Mouse (Mus musculus) layer of hippocampus, adult 9-11 months (tissue): ENCODE measurements at regions not wholly inside any gene's neighbourhood (a gene's known extent, or its start where the extent isn't known, plus 50 kb on each side); places are given as distances from the start of the nearest gene placed in this dataset.

Source experiments
- DNase-seq: peaks from one replicate; pipeline ENCODE4 v3.0.0; 2022

GRCm38 (mm10) chr11:114257061-114257460 lies 190.2 kb upstream of the Sdk2 start:
- DNase-seq: no peak

- DNase-seq: no peak
Measured at GRCm38 (mm10) chr11:114254344-114254743, 187.5 kb upstream of the Sdk2 start.

GRCm38 (mm10) chr11:114251614-114252013 lies 184.8 kb upstream of the Sdk2 start:
- no peak for DNase-seq

- DNase-seq: no peak
Measured at GRCm38 (mm10) chr11:114249215-114249614, 182.4 kb upstream of the Sdk2 start.

- DNase-seq: no peak
Measured at GRCm38 (mm10) chr11:114248261-114248898, 181.5 kb upstream of the Sdk2 start.

- DNase-seq: no peak
Measured at GRCm38 (mm10) chr11:114239311-114239803, 172.5 kb upstream of the Sdk2 start.

GRCm38 (mm10) chr11:114238801-114239200 lies 172.0 kb upstream of the Sdk2 start:
- DNase-seq: no peak

- no peak for DNase-seq
Measured at GRCm38 (mm10) chr11:114238316-114238715, 171.5 kb upstream of the Sdk2 start.

- no peak for DNase-seq
Measured at GRCm38 (mm10) chr11:114234542-114234910, 167.7 kb upstream of the Sdk2 start.

GRCm38 (mm10) chr11:114233636-114234541 lies 167.0 kb upstream of the Sdk2 start:
- no peak for DNase-seq

GRCm38 (mm10) chr11:114231841-114232240 lies 165.0 kb upstream of the Sdk2 start:
- no peak for DNase-seq

- DNase-seq: no peak
Measured at GRCm38 (mm10) chr11:114229763-114230162, 162.9 kb upstream of the Sdk2 start.

GRCm38 (mm10) chr11:114229196-114229595 lies 162.3 kb upstream of the Sdk2 start:
- DNase-seq: no peak

GRCm38 (mm10) chr11:114226553-114226952 lies 159.7 kb upstream of the Sdk2 start:
- DNase-seq: no peak

GRCm38 (mm10) chr11:114224706-114225105 lies 157.9 kb upstream of the Sdk2 start:
- no peak for DNase-seq

GRCm38 (mm10) chr11:114223061-114223460 lies 156.2 kb upstream of the Sdk2 start:
- DNase-seq: no peak

- no peak for DNase-seq
Measured at GRCm38 (mm10) chr11:114220466-114220865, 153.6 kb upstream of the Sdk2 start.

- no peak for DNase-seq
Measured at GRCm38 (mm10) chr11:114218732-114219506, 152.1 kb upstream of the Sdk2 start.

GRCm38 (mm10) chr11:114217245-114217757 lies 150.5 kb upstream of the Sdk2 start:
- DNase-seq: no peak

GRCm38 (mm10) chr11:114216493-114216892 lies 149.6 kb upstream of the Sdk2 start:
- no peak for DNase-seq

- no peak for DNase-seq
Measured at GRCm38 (mm10) chr11:114215256-114215655, 148.4 kb upstream of the Sdk2 start.

- no peak for DNase-seq
Measured at GRCm38 (mm10) chr11:114212136-114212535, 145.3 kb upstream of the Sdk2 start.

- DNase-seq: peak; percentile 31
Measured at GRCm38 (mm10) chr11:114205192-114205591, 138.3 kb upstream of the Sdk2 start.
